Mouse (Mus musculus): ENCODE results near the gene Txndc15.

DNA sequence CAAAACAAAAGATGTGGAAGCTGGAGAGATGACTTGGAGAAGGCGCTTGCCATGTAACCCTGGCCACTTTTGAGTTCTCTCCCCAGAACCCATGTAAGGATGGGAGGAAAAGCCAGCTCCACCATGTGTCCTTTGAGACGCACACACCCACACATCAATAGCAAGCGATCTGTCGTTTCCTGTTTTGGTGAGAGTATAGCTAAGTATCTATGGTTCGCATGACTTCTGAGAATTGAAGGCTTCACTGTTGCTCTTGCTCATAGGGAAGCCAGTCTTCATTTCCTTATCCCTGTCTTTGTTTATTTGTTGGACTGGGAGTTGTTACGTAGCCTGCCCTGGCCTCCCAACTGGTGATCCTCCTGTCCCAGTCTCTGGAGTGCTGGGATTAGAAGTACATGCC lies 41.7 kb upstream of the Txndc15 start:
- no peak for TF ChIP-seq CTCF (IDR thresholded peaks at IDR 0.05; ENCODE audit: borderline replicate concordance, extremely low read depth, insufficient read depth, insufficient read length)
- TF ChIP-seq POLR2A (IDR thresholded peaks at IDR 0.05; ENCODE audit: borderline replicate concordance, extremely low read depth, insufficient read depth, insufficient read length, poor library complexity, severe bottlenecking) = no peak
